ENCODE assay signal across 23 mouse cellular contexts in genomic region chr11:90099178-90099577, GRCm38 (mm10).
A peak's percentile ranks its signal among the peaks of the same experiment; 100 is the strongest.
DNase-seq lines count a peak whose midpoint lies in the region; ATAC-seq and TF ChIP-seq lines count a peak whose summit lies in the region.
"Had no signal": no experiment of that assay in that cellular context is flagged by ENCODE, and none has a peak within 500 bp of the region (broad histone marks: within the 10 kb centered on the region; RNA-seq: fewer than 3 reads in every experiment).

No protein-coding gene starts in this region.

- ATAC-seq in kidney, postnatal 0 days (replicated peaks; ENCODE audit: low FRiP score, low read depth) = no peak
- ATAC-seq in midbrain, embryonic 11.5 days (ENCODE audit: low FRiP score) = no peak
- no peak for ATAC-seq in midbrain, embryonic 16.5 days
- peak; percentile 52 for ATAC-seq in lung, embryonic 16.5 days (ENCODE audit: low read depth)
- ATAC-seq: forebrain, postnatal 0 days; hindbrain, embryonic 16.5 days; intestine, embryonic 15.5 days had no signal

- H3K27ac ChIP-seq in kidney, postnatal 0 days = no peak overlapping the region
- no peak overlapping the region for H3K27ac ChIP-seq in midbrain, embryonic 11.5 days (ENCODE audit: low read depth, low read length)
- H3K27ac ChIP-seq in midbrain, embryonic 16.5 days (ENCODE audit: low read length) = no peak overlapping the region
- peak overlapping the region; percentile 59 for H3K27ac ChIP-seq in lung, embryonic 16.5 days (ENCODE audit: low read length)
- H3K27ac ChIP-seq in limb, embryonic 10.5 days = no peak overlapping the region
- H3K27ac ChIP-seq: intestine, embryonic 15.5 days; left cerebral cortex, adult 2 months; limb, embryonic 15.5 days; neural tube, embryonic 12.5 days had no signal

- WGBS in kidney, postnatal 0 days = 55% methylated on average over 1 of the region's 1 CpGs
- 41% methylated on average over 1 of the region's 1 CpGs for WGBS in midbrain, embryonic 11.5 days
- 53% methylated on average over 1 of the region's 1 CpGs for WGBS in midbrain, embryonic 16.5 days
- 32% methylated on average over 1 of the region's 1 CpGs for WGBS in lung, embryonic 16.5 days
- WGBS in limb, embryonic 10.5 days = 65% methylated on average over 1 of the region's 1 CpGs

- no peaks in the 10 kb centered on the region for H3K9me3 ChIP-seq in kidney, postnatal 0 days (replicated peaks; ENCODE audit: low read length)
- H3K9me3 ChIP-seq in midbrain, embryonic 11.5 days (ENCODE audit: control insufficient read depth, low read length) = no peaks in the 10 kb centered on the region
- no peaks in the 10 kb centered on the region for H3K9me3 ChIP-seq in midbrain, embryonic 16.5 days (replicated peaks; ENCODE audit: control insufficient read depth, low read length, poor library complexity, severe bottlenecking)
- no peaks in the 10 kb centered on the region for H3K9me3 ChIP-seq in lung, embryonic 16.5 days (ENCODE audit: control insufficient read depth, low read length)
- no peaks in the 10 kb centered on the region for H3K9me3 ChIP-seq in limb, embryonic 10.5 days (replicated peaks)
- H3K9me3 ChIP-seq: intestine, embryonic 15.5 days; limb, embryonic 15.5 days; megakaryocyte, embryonic 14.5 days; neural tube, embryonic 12.5 days had no signal

- H3K4me3 ChIP-seq in kidney, postnatal 0 days (replicated peaks; ENCODE audit: low read depth, low read length) = no peak overlapping the region
- H3K4me3 ChIP-seq in midbrain, embryonic 11.5 days (ENCODE audit: low read depth, low read length) = no peak overlapping the region
- no peak overlapping the region for H3K4me3 ChIP-seq in midbrain, embryonic 16.5 days (ENCODE audit: low read depth, low read length)
- H3K4me3 ChIP-seq in lung, embryonic 16.5 days (ENCODE audit: low read length) = no peak overlapping the region
- no peak overlapping the region for H3K4me3 ChIP-seq in limb, embryonic 10.5 days
- H3K4me3 ChIP-seq: heart, adult 2 months; intestine, embryonic 15.5 days; left cerebral cortex, adult 2 months; limb, embryonic 15.5 days; megakaryocyte, embryonic 14.5 days; neural tube, embryonic 12.5 days had no signal

- no peak overlapping the region for H3K9ac ChIP-seq in kidney, postnatal 0 days (ENCODE audit: low read depth, low read length)
- no peak overlapping the region for H3K9ac ChIP-seq in midbrain, embryonic 11.5 days (ENCODE audit: low read length)
- no peak overlapping the region for H3K9ac ChIP-seq in midbrain, embryonic 16.5 days (ENCODE audit: low read depth, low read length)
- no peak overlapping the region for H3K9ac ChIP-seq in lung, embryonic 16.5 days (ENCODE audit: low read length)
- H3K9ac ChIP-seq: forebrain, postnatal 0 days; intestine, embryonic 15.5 days; limb, embryonic 15.5 days; neural tube, embryonic 12.5 days had no signal

- H3K36me3 ChIP-seq in kidney, postnatal 0 days (ENCODE audit: insufficient read depth, low read length) = no peaks in the 10 kb centered on the region
- no peaks in the 10 kb centered on the region for H3K36me3 ChIP-seq in midbrain, embryonic 11.5 days (ENCODE audit: control insufficient read depth, insufficient read depth, low read length)
- no peaks in the 10 kb centered on the region for H3K36me3 ChIP-seq in midbrain, embryonic 16.5 days (ENCODE audit: control insufficient read depth, insufficient read depth, low read length)
- H3K36me3 ChIP-seq in lung, embryonic 16.5 days (ENCODE audit: control insufficient read depth, insufficient read depth, low read length) = no peaks in the 10 kb centered on the region
- H3K36me3 ChIP-seq in limb, embryonic 10.5 days = no peaks in the 10 kb centered on the region
- H3K36me3 ChIP-seq: intestine, embryonic 15.5 days; limb, embryonic 15.5 days; neural tube, embryonic 12.5 days had no signal

- TF ChIP-seq CTCF in kidney, postnatal 0 days (IDR thresholded peaks at IDR 0.05; ENCODE audit: low read depth) = no peak

- no peak overlapping the region for H3K4me2 ChIP-seq in kidney, postnatal 0 days (ENCODE audit: low read length)
- H3K4me2 ChIP-seq in midbrain, embryonic 11.5 days = no peak overlapping the region
- H3K4me2 ChIP-seq in midbrain, embryonic 16.5 days (ENCODE audit: low read length) = no peak overlapping the region
- no peak overlapping the region for H3K4me2 ChIP-seq in lung, embryonic 16.5 days (ENCODE audit: low read depth, low read length)
- H3K4me2 ChIP-seq: intestine, embryonic 15.5 days; limb, embryonic 15.5 days; neural tube, embryonic 12.5 days had no signal

- DNase-seq in kidney, postnatal 0 days (ENCODE audit: low spot score) = peak; percentile 18
- no peak for DNase-seq in kidney, adult 11 months
- DNase-seq in midbrain, embryonic 11.5 days (ENCODE audit: low spot score, missing footprints) = peak; percentile 81
- peak; percentile 64 to 83 for DNase-seq in lung, postnatal 4 days
- DNase-seq in limb, embryonic 10.5 days (ENCODE audit: low spot score) = no peak
- DNase-seq in spleen, postnatal 14 days (ENCODE audit: low spot score in 2 of 2) = no peak
- DNase-seq: adrenal gland, adult 2 months; cerebellum, adult 9-10 months; forebrain, postnatal 0 days; gastrocnemius, postnatal 25 days; heart, adult 2 months; heart, postnatal 4 days; layer of hippocampus, adult 9-11 months; midbrain, embryonic 14.5 days; right cerebral cortex, postnatal 14 days had no signal

- H3K27me3 ChIP-seq in kidney, postnatal 0 days (ENCODE audit: insufficient read depth, low read length) = no peaks in the 10 kb centered on the region
- no peaks in the 10 kb centered on the region for H3K27me3 ChIP-seq in midbrain, embryonic 11.5 days (ENCODE audit: control insufficient read depth, insufficient read depth, low read length)
- no peaks in the 10 kb centered on the region for H3K27me3 ChIP-seq in midbrain, embryonic 16.5 days (ENCODE audit: control insufficient read depth, insufficient read depth, low read depth, low read length)
- no peaks in the 10 kb centered on the region for H3K27me3 ChIP-seq in lung, embryonic 16.5 days (ENCODE audit: control insufficient read depth, insufficient read depth, low read depth, low read length)
- H3K27me3 ChIP-seq in limb, embryonic 10.5 days (ENCODE audit: low read depth, poor library complexity, severe bottlenecking) = no peaks in the 10 kb centered on the region
- H3K27me3 ChIP-seq: intestine, embryonic 15.5 days; limb, embryonic 15.5 days; megakaryocyte, embryonic 14.5 days; neural tube, embryonic 12.5 days had no signal

- no peaks in the 10 kb centered on the region for H3K4me1 ChIP-seq in kidney, postnatal 0 days (replicated peaks; ENCODE audit: insufficient read depth, low read length)
- H3K4me1 ChIP-seq in midbrain, embryonic 11.5 days (ENCODE audit: control insufficient read depth, insufficient read depth, low read length) = no peaks in the 10 kb centered on the region
- no peaks in the 10 kb centered on the region for H3K4me1 ChIP-seq in midbrain, embryonic 16.5 days (ENCODE audit: control insufficient read depth, insufficient read depth, low read length)
- H3K4me1 ChIP-seq in lung, embryonic 16.5 days (replicated peaks; ENCODE audit: control insufficient read depth, insufficient read depth, low read length) = peaks cover 24% of the 10 kb centered on the region
- peaks cover 21% of the 10 kb centered on the region for H3K4me1 ChIP-seq in limb, embryonic 10.5 days
- H3K4me1 ChIP-seq: megakaryocyte, embryonic 14.5 days had no signal

Comparison
In these comparisons a context has a peak if more than half of its experiments do, and no peak if none do; other contexts are left out.
1. DNase-seq: peak in kidney, postnatal 0 days (single experiment), midbrain, embryonic 11.5 days (single experiment) and lung, postnatal 4 days (2 of 2); none in kidney, adult 11 months (single experiment), limb, embryonic 10.5 days (single experiment) and spleen, postnatal 14 days (0 of 2).